Mouse (Mus musculus) gastrocnemius, postnatal 14 days (tissue): ENCODE measurements at regions not wholly inside any gene's neighbourhood (a gene's known extent, or its start where the extent isn't known, plus 50 kb on each side); places are given as distances from the start of the nearest gene placed in this dataset.
A peak's percentile ranks its signal among the peaks of the same experiment; 100 is the strongest.

ENCODE experiments used
- DNase-seq: peaks from one replicate; pipeline ENCODE4 v3.0.0; 2021; ENCODE audit warnings: mixed read lengths
- intact Hi-C: fragments of 180-260 bp; cut with DNase I; formaldehyde crosslinking; loops from one replicate; pipeline ENCODE4 v1.15.1; 2025; ENCODE audit warnings: low total_unique reads

- intact Hi-C loops: no loop called here
- no peak for DNase-seq
Observed at GRCm38 (mm10) chr17:87202958-87203720, 62.6 kb downstream of the Mcfd2 start.

- intact Hi-C loops: no loop called here
- peak; percentile 74 for DNase-seq
Observed at GRCm38 (mm10) chr17:87202490-87202889, 63.2 kb downstream of the Mcfd2 start.

GRCm38 (mm10) chr17:87200721-87201242 lies 65.0 kb downstream of the Mcfd2 start:
- DNase-seq: no peak
- intact Hi-C loops: no loop called here

GRCm38 (mm10) chr17:87200134-87200533 lies 65.6 kb downstream of the Mcfd2 start:
- intact Hi-C loops: no loop called here
- DNase-seq: no peak

GRCm38 (mm10) chr17:87199134-87199533 lies 66.6 kb downstream of the Mcfd2 start:
- DNase-seq: no peak
- intact Hi-C loops: no loop called here

GRCm38 (mm10) chr17:87197434-87197833 lies 68.3 kb downstream of the Mcfd2 start:
- intact Hi-C loops: no loop called here
- DNase-seq: no peak

GRCm38 (mm10) chr17:87194639-87195038 lies 71.1 kb downstream of the Mcfd2 start:
- intact Hi-C loops: no loop called here
- DNase-seq: no peak

GRCm38 (mm10) chr17:87193482-87193881 lies 72.3 kb downstream of the Mcfd2 start:
- DNase-seq: no peak
- intact Hi-C loops: no loop called here

- no peak for DNase-seq
- intact Hi-C loops: no loop called here
Observed at GRCm38 (mm10) chr17:87189670-87190069, 76.1 kb downstream of the Mcfd2 start.
